Mouse (Mus musculus) CH12.LX (cell line): ENCODE results near the gene Slco2b1. TPM values are rescaled to one million over a fixed set of nuclear protein-coding genes. Genes with fewer than 3 reads are reported as not detected.

Source experiments
- DNase-seq: peaks from one replicate; pipeline ENCODE4 v3.0.0-alpha.2; 2013; ENCODE audit errors: extremely low read depth
- H3K27ac ChIP-seq: 2 replicates; pipeline ENCODE4 v1.5.1; 2012; ENCODE audit warnings: low read depth, mild to moderate bottlenecking, control low read depth, moderate library complexity; ENCODE audit not compliant: insufficient read depth
- H3K27me3 ChIP-seq: replicated peaks from 2 replicates; pipeline ENCODE3; 2012; ENCODE audit warnings: inconsistent platforms
- H3K36me3 ChIP-seq, 2 experiments: replicated peaks in 1 of 2; 2 replicates each; pipeline versions ENCODE3 to v1.6.1; 2012; ENCODE audit warnings: inconsistent platforms in 1 of 2, low read length in 1 of 2, mild to moderate bottlenecking in 1 of 2, mixed read lengths in 1 of 2, moderate library complexity in 1 of 2; ENCODE audit not compliant: control insufficient read depth in 1 of 2, insufficient read depth in 1 of 2
- H3K4me1 ChIP-seq, 2 experiments: 2 replicates each; pipeline ENCODE4 v1.6.1; 2012; ENCODE audit warnings: inconsistent platforms in 1 of 2, moderate library complexity in 1 of 2; ENCODE audit not compliant: insufficient read depth in 2 of 2, control insufficient read depth in 1 of 2
- H3K4me2 ChIP-seq: 2 replicates; pipeline ENCODE4 v1.6.1; 2012; ENCODE audit warnings: low read depth, mild to moderate bottlenecking, control low read depth; ENCODE audit not compliant: poor library complexity, insufficient read depth, severe bottlenecking
- H3K4me3 ChIP-seq, 3 experiments: fragments of 150-350 bp in 1 of 3; sonication (generic) in 1 of 3; replicated peaks in 1 of 3; 2 replicates each; pipeline versions ENCODE3 to v1.5.1; 2011 to 2012; ENCODE audit warnings: low read depth in 2 of 3, low read length in 2 of 3, mild to moderate bottlenecking in 2 of 3, moderate library complexity in 2 of 3, control low read depth in 1 of 3, improper control_type of control experiment in 1 of 3, inconsistent platforms in 1 of 3, mixed read lengths in 1 of 3; ENCODE audit not compliant: poor library complexity in 1 of 3
- H3K79me2 ChIP-seq: replicated peaks from 2 replicates; pipeline ENCODE4 v1.6.1; 2012; ENCODE audit warnings: mild to moderate bottlenecking, moderate library complexity; ENCODE audit not compliant: control insufficient read depth, poor library complexity, insufficient read depth, severe bottlenecking; ENCODE audit errors: extremely low read depth
- H3K9ac ChIP-seq: 2 replicates; pipeline ENCODE4 v1.6.1; 2012; ENCODE audit warnings: low read depth, mild to moderate bottlenecking, control low read depth, moderate library complexity; ENCODE audit not compliant: insufficient read depth
- H3K9me3 ChIP-seq: replicated peaks from 2 replicates; pipeline ENCODE3; 2012; ENCODE audit warnings: low read length, inconsistent platforms, mixed read lengths
- BHLHE40 ChIP-seq: IDR thresholded peaks from 2 replicates; pipeline ENCODE4 v1.6.1; 2011; ENCODE audit warnings: mild to moderate bottlenecking, low read depth, low read length, improper control_type of control experiment
- CTCF ChIP-seq, 2 experiments: IDR thresholded peaks in 1 of 2; conservative IDR thresholded peaks in 1 of 2; 2 replicates each; pipeline ENCODE4 v1.5.1; 2011 to 2012; ENCODE audit warnings: low read depth in 2 of 2, low read length in 2 of 2, improper control_type of control experiment in 1 of 2, inconsistent platforms in 1 of 2, mild to moderate bottlenecking in 1 of 2, moderate library complexity in 1 of 2
- EP300 ChIP-seq: IDR thresholded peaks from 2 replicates; pipeline ENCODE4 v1.6.1; 2011; ENCODE audit warnings: low read length, improper control_type of control experiment
- ETS1 ChIP-seq: conservative IDR thresholded peaks from 2 replicates; pipeline ENCODE4 v1.6.1; 2012; ENCODE audit warnings: low read depth, mild to moderate bottlenecking, inconsistent platforms, low read length, improper control_type of control experiment, moderate library complexity
- IRF4 ChIP-seq: IDR thresholded peaks from 2 replicates; pipeline ENCODE4 v1.6.1; 2014; ENCODE audit warnings: low read depth, mild to moderate bottlenecking, inconsistent platforms, low read length, improper control_type of control experiment
- JUND ChIP-seq: conservative IDR thresholded peaks from 2 replicates; pipeline ENCODE4 v1.6.1; 2011; ENCODE audit warnings: low read depth, low read length, improper control_type of control experiment
- KAT2A ChIP-seq: IDR thresholded peaks from 2 replicates; pipeline ENCODE4 v1.6.1; 2012; ENCODE audit warnings: low read length, improper control_type of control experiment, inconsistent platforms; ENCODE audit not compliant: insufficient replicate concordance
- MAFK ChIP-seq: IDR thresholded peaks from 2 replicates; pipeline ENCODE4 v1.6.1; 2011; ENCODE audit warnings: low read length, improper control_type of control experiment; ENCODE audit not compliant: insufficient replicate concordance
- MAX ChIP-seq: IDR thresholded peaks from 2 replicates; pipeline ENCODE4 v1.6.1; 2011; ENCODE audit warnings: low read length, improper control_type of control experiment
- MEF2A ChIP-seq: IDR thresholded peaks from 2 replicates; pipeline ENCODE4 v1.6.1; 2014; ENCODE audit warnings: low read depth, mild to moderate bottlenecking, inconsistent platforms, low read length, improper control_type of control experiment, borderline replicate concordance
- MXI1 ChIP-seq: IDR thresholded peaks from 2 replicates; pipeline ENCODE4 v1.6.1; 2011; ENCODE audit warnings: mild to moderate bottlenecking, low read depth, low read length, improper control_type of control experiment
- POLR2A ChIP-seq: IDR thresholded peaks from 2 replicates; pipeline ENCODE4 v1.6.1; 2011; ENCODE audit warnings: low read depth, mild to moderate bottlenecking, improper control_type of control experiment, low read length
- POLR2AphosphoS2 ChIP-seq: IDR thresholded peaks from 2 replicates; pipeline ENCODE4 v1.6.1; 2011; ENCODE audit warnings: low read depth, low read length, improper control_type of control experiment
- RAD21 ChIP-seq: IDR thresholded peaks from 2 replicates; pipeline ENCODE4 v1.6.1; 2011; ENCODE audit warnings: low read depth, mild to moderate bottlenecking, low read length, improper control_type of control experiment, moderate library complexity
- SMC3 ChIP-seq: IDR thresholded peaks from 2 replicates; pipeline ENCODE4 v1.6.1; 2011; ENCODE audit warnings: low read depth, low read length, improper control_type of control experiment
- TBP ChIP-seq: conservative IDR thresholded peaks from 2 replicates; pipeline ENCODE4 v1.6.1; 2011; ENCODE audit warnings: low read depth, low read length, improper control_type of control experiment
- USF2 ChIP-seq: conservative IDR thresholded peaks from 2 replicates; pipeline ENCODE4 v1.6.1; 2011; ENCODE audit warnings: low read depth, low read length, improper control_type of control experiment
- ZC3H11A ChIP-seq: IDR thresholded peaks from 2 replicates; pipeline ENCODE4 v1.6.1; 2012; ENCODE audit warnings: low read depth, mild to moderate bottlenecking, inconsistent platforms, low read length, improper control_type of control experiment
- ZKSCAN1 ChIP-seq: IDR thresholded peaks from 2 replicates; pipeline ENCODE4 v1.6.1; 2012; ENCODE audit warnings: low read depth, inconsistent platforms, low read length, improper control_type of control experiment, borderline replicate concordance
- ZNF384 ChIP-seq: IDR thresholded peaks from 2 replicates; pipeline ENCODE4 v1.6.1; 2012; ENCODE audit warnings: low read depth, low read length, improper control_type of control experiment, inconsistent platforms
- dilution Hi-C: fragments of 300-500 bp; cut with MboI; formaldehyde crosslinking; loops from 2 replicates; pipeline ENCODE4 v1.14.3; 2020; ENCODE audit warnings: low sequenced_read_pairs; ENCODE audit not compliant: extremely low pct_unique_long_range_greater_than_20kb, extremely low pct_ligation_motif_present
- in situ Hi-C: fragments of 300-500 bp; cut with MboI; formaldehyde crosslinking; loops from 3 replicates; pipeline ENCODE4 v1.14.3; 2019; ENCODE audit warnings: low sequenced_read_pairs, low pct_ligation_motif_present, low pct_unique_long_range_greater_than_20kb, mixed read lengths
- polyA plus RNA-seq: library from polyadenylated mRNA; unstranded; fragments of >175 nt; gene quantifications from 2 replicates; pipeline ENCODE4 v1.2.1, GENCODE M21; 2012; ENCODE audit warnings: low read depth; ENCODE audit not compliant: insufficient read length
- total RNA-seq, 2 experiments: library from RNA; depleted of rRNA; stranded (reverse); fragments of 300-350 nt in 1 of 2; fragments of >200 nt in 1 of 2; gene quantifications; 2 replicates each; pipeline ENCODE4 v1.2.3; 2012 to 2014

The Slco2b1 gene
- total and polyA plus RNA-seq, 3 experiments: 0.08 to 0.11 TPM; not detected in 1

GRCm38 (mm10) chr7:99708301-99708721 lies 2.8 kb downstream of the Slco2b1 start:
- H3K4me2 ChIP-seq: no peak overlapping the region
- H3K27ac ChIP-seq: no peak overlapping the region
- no peaks in the 10 kb centered on the region for H3K79me2 ChIP-seq
- no peaks in the 10 kb centered on the region for H3K9me3 ChIP-seq
- H3K36me3 ChIP-seq: no peaks in the 10 kb centered on the region
- H3K27me3 ChIP-seq: peaks cover 8% of the 10 kb centered on the region
- H3K9ac ChIP-seq: no peak overlapping the region
- DNase-seq: no peak
- peaks cover 10 to 38% of the 10 kb centered on the region in 2 experiments for H3K4me1 ChIP-seq
- in situ Hi-C loops: loop anchor here (10.0 kb wide), 1 partner anchor 84 kb away; the partner anchor contains the start of gene Tpbgl
- H3K4me3 ChIP-seq: no peak overlapping the region
- dilution Hi-C loops: no loop called here
- TF ChIP-seq USF2 (no peak), BHLHE40 (no peak), POLR2AphosphoS2 (no peak), ETS1 (no peak), MEF2A (no peak), MAX (no peak), EP300 (no peak), MXI1 (no peak), ZKSCAN1 (no peak)

DNA sequence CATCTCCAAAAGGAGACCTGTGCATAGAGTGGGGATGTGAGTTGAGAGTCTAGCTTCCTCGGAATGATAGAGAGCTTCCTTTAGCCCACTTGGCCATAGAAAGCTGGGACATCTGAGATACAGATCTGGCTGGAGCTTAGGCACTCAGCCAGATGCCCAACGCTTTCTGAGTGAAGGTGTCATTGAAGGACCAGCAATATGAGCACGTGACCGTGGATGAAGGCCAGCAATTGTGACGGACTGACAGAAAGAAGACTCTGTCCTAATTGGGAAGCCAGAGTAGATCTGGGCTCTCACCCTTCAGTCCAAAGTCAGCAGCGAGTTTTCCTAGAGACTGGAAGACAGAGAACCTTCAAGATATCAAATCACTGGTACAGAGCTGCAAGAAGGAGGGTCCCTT lies 3.5 kb downstream of the Slco2b1 start:
- H3K9ac ChIP-seq: no peak overlapping the region
- H3K4me1 ChIP-seq: peaks cover 10 to 38% of the 10 kb centered on the region in 2 experiments
- dilution Hi-C loops: no loop called here
- no peak overlapping the region for H3K27ac ChIP-seq
- TF ChIP-seq MAX (no peak), SMC3 (no peak), KAT2A (no peak), ZC3H11A (no peak), CTCF (conservative IDR thresholded peaks at IDR 0.05 in 1 of 2, IDR thresholded peaks at IDR 0.05 in 1 of 2; ENCODE audit: low read depth in 2 of 2, low read length in 2 of 2) (no peak), POLR2A (no peak), IRF4 (no peak), POLR2AphosphoS2 (no peak), ZNF384 (no peak), JUND (no peak), MAFK (no peak), RAD21 (no peak), TBP (no peak), MEF2A (no peak)
- H3K4me3 ChIP-seq: no peak overlapping the region
- H3K79me2 ChIP-seq: no peaks in the 10 kb centered on the region
- no peak for DNase-seq
- H3K27me3 ChIP-seq: peaks cover 5% of the 10 kb centered on the region
- no peaks in the 10 kb centered on the region for H3K36me3 ChIP-seq
- in situ Hi-C loops: loop anchor here (10.0 kb wide), 1 partner anchor 83 kb away; the partner anchor contains the start of gene Tpbgl
- H3K9me3 ChIP-seq: no peaks in the 10 kb centered on the region
- H3K4me2 ChIP-seq: no peak overlapping the region
